Mouse (Mus musculus) embryonic facial prominence, embryonic 13.5 days (tissue): ENCODE measurements around the gene Man2b2. TPM values are rescaled to one million over a fixed set of nuclear protein-coding genes. Genes with fewer than 3 reads are reported as not detected.
"Not testable (repeated sequence)": the region's sequence is repeated elsewhere in the genome, so short reads cannot be mapped to it uniquely, and the experiment has no call there.

Source experiments
- ATAC-seq: fragments of 200-750 bp; cut with Nextera tagmentation; 2 replicates; pipeline ENCODE4 v1.8.0; 2017; ENCODE audit warnings: low read depth; ENCODE audit not compliant: insufficient number of reproducible peaks, insufficient read depth, low FRiP score, low TSS enrichment
- H3K27ac ChIP-seq: fragments of 300-500 bp; sonication (generic); 2 replicates; pipeline ENCODE4 v1.5.1; 2015; ENCODE audit warnings: moderate library complexity, mild to moderate bottlenecking, inconsistent platforms
- H3K27me3 ChIP-seq: fragments of 300-500 bp; sonication (generic); 2 replicates; pipeline ENCODE4 v1.6.1; 2015; ENCODE audit warnings: mild to moderate bottlenecking, inconsistent platforms
- H3K36me3 ChIP-seq: fragments of 300-500 bp; sonication (generic); 2 replicates; pipeline ENCODE4 v1.6.1; 2015; ENCODE audit warnings: mild to moderate bottlenecking, inconsistent platforms
- H3K4me1 ChIP-seq: fragments of 300-500 bp; sonication (generic); 2 replicates; pipeline ENCODE4 v1.6.1; 2015; ENCODE audit warnings: inconsistent platforms
- H3K4me2 ChIP-seq: fragments of 300-500 bp; sonication (generic); 2 replicates; pipeline ENCODE4 v1.6.1; 2015; ENCODE audit warnings: moderate library complexity, mild to moderate bottlenecking, inconsistent platforms
- H3K4me3 ChIP-seq: fragments of 300-500 bp; sonication (generic); 2 replicates; pipeline ENCODE4 v1.5.1; 2015; ENCODE audit warnings: mild to moderate bottlenecking, inconsistent platforms
- H3K9ac ChIP-seq: fragments of 300-500 bp; sonication (generic); 2 replicates; pipeline ENCODE4 v1.6.1; 2015; ENCODE audit warnings: mild to moderate bottlenecking, inconsistent platforms
- H3K9me3 ChIP-seq: fragments of 300-500 bp; sonication (generic); 2 replicates; pipeline ENCODE4 v1.6.1; 2016; ENCODE audit warnings: inconsistent platforms
- WGBS: fragments of 180-500 bp; shearing (Covaris S2); methylation state at CpG from one replicate; pipeline ENCODE4 v1.1.7; 2015; ENCODE audit warnings: mixed read lengths; 5-methylcytosine and 5-hydroxymethylcytosine counted together
- polyA plus RNA-seq: library from polyadenylated mRNA; unstranded; fragments of >200 nt; fragmentation: Nextera tagmentation; extraction: Ambion mirVana; gene quantifications from 2 replicates; pipeline ENCODE4 v1.2.1, GENCODE M21; 2015

The Man2b2 gene
- polyA plus RNA-seq, 1 experiment from 2014 or later, result 11.3 TPM

- not testable (repeated sequence) for H3K27me3 ChIP-seq
- 3% methylated on average over 36 of the region's 37 CpGs for WGBS
- peak overlapping the region; percentile 96 for H3K27ac ChIP-seq
Measured at GRCm38 (mm10) chr5:36795647-36796295, 34.7 kb downstream of the Man2b2 start.

DNA sequence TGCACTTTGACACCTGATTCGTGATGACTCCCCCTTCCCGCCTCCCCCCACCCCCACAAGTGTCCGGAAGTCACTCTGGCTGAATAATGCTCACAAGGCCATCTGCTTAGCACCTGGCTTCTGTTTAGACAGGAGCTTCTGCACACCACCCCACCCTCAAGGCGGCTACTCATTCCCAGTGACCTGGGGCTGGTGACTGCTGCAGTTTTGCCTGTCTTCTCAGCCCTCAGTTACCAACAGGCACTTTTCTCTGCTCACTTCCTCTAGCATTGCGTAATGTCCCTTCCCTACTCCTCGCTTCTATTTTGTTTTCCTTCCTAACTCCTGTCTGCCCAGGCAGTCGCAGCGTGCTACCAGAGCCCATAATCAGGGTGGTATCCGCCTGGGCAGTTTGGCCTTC is 38.6 kb downstream of the Man2b2 start:
- no peak overlapping the region for H3K4me2 ChIP-seq
- H3K9ac ChIP-seq, result no peak overlapping the region
- H3K27me3 ChIP-seq, result no peaks in the 10 kb centered on the region
- H3K27ac ChIP-seq, result no peak overlapping the region
- no peak for ATAC-seq
- 80% methylated on average over 9 of the region's 9 CpGs for WGBS
- peaks cover 23% of the 10 kb centered on the region for H3K36me3 ChIP-seq
- H3K4me3 ChIP-seq, result no peak overlapping the region
- H3K9me3 ChIP-seq, result no peaks in the 10 kb centered on the region
- H3K4me1 ChIP-seq, result peaks cover 8% of the 10 kb centered on the region; the same call in 1 of the 2 replicates

More at GRCm38 (mm10) chr5:36795647-36796295, 34.7 kb downstream of the Man2b2 start:
- H3K9me3 ChIP-seq, H3K4me1 ChIP-seq: not testable (repeated sequence)
- H3K4me3 ChIP-seq, result peak overlapping the region; percentile 74
- peak overlapping the region; percentile 89 for H3K9ac ChIP-seq
- H3K4me2 ChIP-seq, result peak overlapping the region; percentile 60
- peak; percentile 43 for ATAC-seq
- H3K36me3 ChIP-seq, result peaks cover 23% of the 10 kb centered on the region

GRCm38 (mm10) chr5:36786052-36786451 is 44.4 kb downstream of the Man2b2 start:
- Histone ChIP-seq H3K27me3 (no peaks in the 10 kb centered on the region), H3K27ac (no peak overlapping the region), H3K9ac (no peak overlapping the region), H3K36me3 (0 out of 2 replicates have a peak, but pooled peaks cover 1% of the 10 kb centered on the region), H3K4me3 (no peak overlapping the region), H3K9me3 (no peaks in the 10 kb centered on the region), H3K4me2 (no peak overlapping the region), H3K4me1 (no peaks in the 10 kb centered on the region)
- no peak for ATAC-seq
- 93% methylated on average over 5 of the region's 5 CpGs for WGBS

GRCm38 (mm10) chr5:36779512-36779911 is 50.9 kb downstream of the Man2b2 start:
- Histone ChIP-seq H3K4me1 (0 out of 2 replicates have a peak, but pooled peaks cover 7% of the 10 kb centered on the region), H3K9ac (no peak overlapping the region), H3K9me3 (peaks cover 5% of the 10 kb centered on the region; the same call in 1 of the 2 replicates), H3K4me3 (no peak overlapping the region), H3K27ac (no peak overlapping the region), H3K4me2 (no peak overlapping the region), H3K36me3 (no peaks in the 10 kb centered on the region), H3K27me3 (no peaks in the 10 kb centered on the region)
- ATAC-seq, result no peak
- 85% methylated on average over 2 of the region's 2 CpGs for WGBS

GRCm38 (mm10) chr5:36778901-36779300 is 51.6 kb downstream of the Man2b2 start:
- H3K27ac ChIP-seq, result no peak overlapping the region
- no peak overlapping the region for H3K4me3 ChIP-seq
- 93% methylated on average over 1 of the region's 2 CpGs for WGBS
- no peaks in the 10 kb centered on the region for H3K36me3 ChIP-seq
- H3K4me1 ChIP-seq, result 0 out of 2 replicates have a peak, but pooled peaks cover 7% of the 10 kb centered on the region
- H3K9ac ChIP-seq, result no peak overlapping the region
- peaks cover 5% of the 10 kb centered on the region; the same call in 1 of the 2 replicates for H3K9me3 ChIP-seq
- H3K27me3 ChIP-seq, result no peaks in the 10 kb centered on the region
- ATAC-seq, result no peak
- H3K4me2 ChIP-seq, result no peak overlapping the region

- Histone ChIP-seq H3K9me3 (peaks cover 5% of the 10 kb centered on the region; the same call in 1 of the 2 replicates), H3K9ac (no peak overlapping the region), H3K4me2 (no peak overlapping the region), H3K4me3 (no peak overlapping the region), H3K4me1 (0 out of 2 replicates have a peak, but pooled peaks cover 7% of the 10 kb centered on the region), H3K27me3 (no peaks in the 10 kb centered on the region), H3K36me3 (no peaks in the 10 kb centered on the region), H3K27ac (no peak overlapping the region)
- ATAC-seq, result no peak
- 5% methylated on average over 2 of the region's 2 CpGs for WGBS
Measured at GRCm38 (mm10) chr5:36777186-36777585, 53.3 kb downstream of the Man2b2 start.

DNA sequence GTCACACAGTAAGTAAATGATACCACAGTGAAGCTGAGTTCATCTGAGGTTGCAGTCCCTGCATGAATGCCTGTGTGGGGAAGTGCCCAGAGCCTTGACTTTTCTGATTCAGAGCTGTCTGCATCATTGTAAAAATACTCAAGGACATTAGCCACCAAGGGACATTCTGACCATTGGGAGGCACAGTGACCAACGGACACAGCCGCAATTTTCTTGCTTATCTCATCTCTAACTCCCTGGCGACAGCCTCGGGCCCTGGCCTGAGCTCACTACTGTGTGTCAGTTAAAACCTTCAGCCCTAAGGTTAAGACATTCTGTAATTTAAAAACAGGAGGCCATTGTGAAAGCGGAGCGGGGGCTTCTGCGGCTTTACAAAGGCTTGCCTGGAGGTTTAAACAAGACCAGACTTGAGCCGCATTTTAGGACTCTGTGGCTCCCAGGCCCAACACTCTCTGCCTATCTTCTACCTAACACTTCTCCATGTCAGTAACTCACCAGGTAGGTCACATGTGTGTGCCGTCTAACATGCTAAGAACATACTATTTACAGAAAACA is 54.4 kb downstream of the Man2b2 start:
- Histone ChIP-seq H3K4me2 (peak overlapping the region; percentile 11; the same call in 1 of the 2 replicates), H3K36me3 (no peaks in the 10 kb centered on the region), H3K4me1 (0 out of 2 replicates have a peak, but pooled peaks cover 7% of the 10 kb centered on the region), H3K4me3 (no peak overlapping the region), H3K9ac (no peak overlapping the region), H3K27me3 (no peaks in the 10 kb centered on the region), H3K27ac (no peak overlapping the region), H3K9me3 (peaks cover 5% of the 10 kb centered on the region; the same call in 1 of the 2 replicates)
- WGBS, result 9% methylated on average over 9 of the region's 9 CpGs
- ATAC-seq, result no peak

DNA sequence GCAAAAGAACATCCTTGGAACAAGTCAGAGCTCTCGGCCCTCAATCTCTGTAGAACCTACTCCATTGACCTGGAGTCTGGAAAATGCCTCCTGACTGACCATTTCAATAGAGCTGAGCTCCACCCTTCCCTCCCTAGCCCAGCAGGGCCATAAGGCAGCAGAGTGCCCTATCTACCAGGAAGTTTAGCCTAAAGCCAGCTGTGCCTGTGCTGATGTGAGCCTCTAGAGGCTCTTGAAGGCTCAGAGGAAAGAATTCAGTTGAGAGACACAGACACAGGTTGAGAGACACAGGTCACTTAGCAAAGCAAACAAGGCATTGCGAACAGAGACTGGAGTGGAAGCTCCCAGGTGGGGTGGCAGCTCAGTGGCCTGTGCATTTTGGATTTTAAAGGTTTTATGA is 55.1 kb downstream of the Man2b2 start:
- Histone ChIP-seq H3K9ac (no peak overlapping the region), H3K36me3 (no peaks in the 10 kb centered on the region), H3K9me3 (no peaks in the 10 kb centered on the region), H3K27me3 (no peaks in the 10 kb centered on the region), H3K4me1 (0 out of 2 replicates have a peak, but pooled peaks cover 7% of the 10 kb centered on the region), H3K4me2 (no peak overlapping the region), H3K4me3 (no peak overlapping the region), H3K27ac (no peak overlapping the region)
- 86% methylated on average over 2 of the region's 2 CpGs for WGBS
- no peak for ATAC-seq

GRCm38 (mm10) chr5:36772586-36772985 is 57.9 kb downstream of the Man2b2 start:
- H3K9me3 ChIP-seq, result no peaks in the 10 kb centered on the region
- H3K27me3 ChIP-seq, result no peaks in the 10 kb centered on the region
- H3K27ac ChIP-seq, result no peak overlapping the region
- ATAC-seq, result no peak
- no peak overlapping the region for H3K4me2 ChIP-seq
- WGBS, result 76% methylated on average over 5 of the region's 5 CpGs
- no peaks in the 10 kb centered on the region for H3K36me3 ChIP-seq
- 0 out of 2 replicates have a peak, but pooled peaks cover 8% of the 10 kb centered on the region for H3K4me1 ChIP-seq
- no peak overlapping the region for H3K9ac ChIP-seq
- H3K4me3 ChIP-seq, result no peak overlapping the region

GRCm38 (mm10) chr5:36769603-36770002 is 60.9 kb downstream of the Man2b2 start:
- no peaks in the 10 kb centered on the region for H3K36me3 ChIP-seq
- 70% methylated on average over 3 of the region's 3 CpGs for WGBS

DNA sequence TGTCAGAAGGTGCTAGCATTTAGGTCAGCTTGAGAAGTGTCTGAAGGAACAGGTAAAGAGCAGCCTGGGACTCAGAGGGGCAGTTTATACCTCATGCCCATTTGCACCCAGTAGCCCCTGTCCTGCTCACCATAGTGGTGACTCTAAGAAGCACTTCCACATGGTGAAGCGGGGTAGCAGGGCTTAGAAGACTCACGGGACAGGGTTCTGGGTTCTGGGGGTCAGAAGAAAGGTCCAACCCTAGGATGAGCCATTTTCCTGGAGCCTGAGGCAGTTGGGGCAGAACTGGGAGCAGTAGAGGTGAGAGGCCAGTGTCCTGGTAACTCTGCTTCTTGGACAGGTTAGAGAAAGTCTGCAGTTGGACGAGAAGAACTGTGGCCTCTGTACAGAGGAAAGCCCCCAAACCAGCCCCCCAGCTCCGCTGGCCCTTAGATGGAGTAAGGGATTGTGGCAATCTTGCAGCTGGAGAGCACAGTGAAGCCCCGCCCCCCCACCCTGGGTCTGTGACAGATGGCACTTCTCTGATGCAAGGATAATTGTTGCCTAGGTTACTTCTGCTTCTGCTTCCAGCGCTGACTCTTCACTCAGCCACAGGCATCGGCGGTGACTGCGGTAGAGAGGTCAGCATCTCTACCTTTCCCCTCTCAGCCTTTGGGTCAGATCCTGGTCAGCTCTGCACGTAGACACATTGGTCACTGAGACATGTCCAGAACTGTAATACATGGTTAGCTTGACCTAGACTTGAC is 63.3 kb downstream of the Man2b2 start:
- WGBS, result 26% methylated on average over 10 of the region's 10 CpGs
- H3K9ac ChIP-seq, result no peak overlapping the region
- no peaks in the 10 kb centered on the region for H3K27me3 ChIP-seq
- no peak overlapping the region for H3K27ac ChIP-seq
- no peak overlapping the region for H3K4me3 ChIP-seq
- peaks cover 24% of the 10 kb centered on the region for H3K4me1 ChIP-seq
- no peak overlapping the region for H3K4me2 ChIP-seq
- peak; percentile 34; the same call in 1 of the 2 replicates for ATAC-seq
- H3K36me3 ChIP-seq, result no peaks in the 10 kb centered on the region
- H3K9me3 ChIP-seq, result no peaks in the 10 kb centered on the region

More at GRCm38 (mm10) chr5:36769603-36770002, 60.9 kb downstream of the Man2b2 start:
- Histone ChIP-seq H3K27ac (no peak overlapping the region), H3K27me3 (no peaks in the 10 kb centered on the region), H3K4me3 (no peak overlapping the region), H3K4me1 (0 out of 2 replicates have a peak, but pooled peaks cover 5% of the 10 kb centered on the region), H3K9ac (no peak overlapping the region), H3K4me2 (no peak overlapping the region), H3K9me3 (no peaks in the 10 kb centered on the region)
- ATAC-seq, result no peak
